Mouse (Mus musculus) ES-E14 (cell line): Measurements from ENCODE around the gene Cntnap2. TPM values are rescaled to one million over a fixed set of nuclear protein-coding genes. Genes with fewer than 3 reads are reported as not detected.

Experiments used
- DNase-seq: peaks from one replicate; pipeline ENCODE4 v3.0.0-alpha.2; 2013; ENCODE audit warnings: low read depth, low spot score
- H3K27ac ChIP-seq: 2 replicates; pipeline ENCODE4 v1.5.1; 2012; ENCODE audit warnings: low read depth, mild to moderate bottlenecking, low read length, moderate library complexity, mixed read lengths; ENCODE audit not compliant: poor library complexity, insufficient read depth, severe bottlenecking
- H3K36me3 ChIP-seq: 2 replicates; pipeline ENCODE4 v1.6.1; 2012; ENCODE audit warnings: mild to moderate bottlenecking, low read length, moderate library complexity, mixed read lengths; ENCODE audit not compliant: control insufficient read depth, poor library complexity, insufficient read depth, severe bottlenecking
- H3K4me1 ChIP-seq, 2 experiments: fragments of 150-350 bp in 1 of 2; sonication (generic) in 1 of 2; 2 replicates each; pipeline ENCODE4 v1.6.1; 2012; ENCODE audit warnings: low read length in 2 of 2, mild to moderate bottlenecking in 1 of 2, mixed read lengths in 1 of 2; ENCODE audit not compliant: control insufficient read depth in 2 of 2, insufficient read depth in 2 of 2, poor library complexity in 1 of 2
- H3K4me3 ChIP-seq, 2 experiments: fragments of 150-350 bp in 1 of 2; sonication (generic) in 1 of 2; 2 replicates each; pipeline ENCODE4 v1.5.1; 2012; ENCODE audit warnings: low read length in 2 of 2, low read depth in 1 of 2, mild to moderate bottlenecking in 1 of 2, mixed read lengths in 1 of 2; ENCODE audit not compliant: insufficient read depth in 1 of 2, poor library complexity in 1 of 2, severe bottlenecking in 1 of 2
- H3K9ac ChIP-seq: 2 replicates; pipeline ENCODE4 v1.6.1; 2012; ENCODE audit warnings: low read depth, mild to moderate bottlenecking, low read length, mixed read lengths; ENCODE audit not compliant: poor library complexity, insufficient read depth, severe bottlenecking
- H3K9me3 ChIP-seq: fragments of 150-350 bp; sonication (generic); 2 replicates; pipeline ENCODE4 v1.6.1; 2012; ENCODE audit warnings: low read depth, mild to moderate bottlenecking, low read length; ENCODE audit not compliant: control insufficient read depth, insufficient read depth
- CHD2 ChIP-seq: IDR thresholded peaks from 2 replicates; pipeline ENCODE4 v1.6.1; 2014; ENCODE audit warnings: mild to moderate bottlenecking, low read depth, low read length, inconsistent platforms
- HCFC1 ChIP-seq: IDR thresholded peaks from 2 replicates; pipeline ENCODE4 v1.6.1; 2012; ENCODE audit warnings: low read length, inconsistent platforms, borderline replicate concordance; ENCODE audit not compliant: insufficient read depth
- MAFK ChIP-seq: IDR thresholded peaks from 2 replicates; pipeline ENCODE4 v1.6.1; 2014; ENCODE audit warnings: mild to moderate bottlenecking, low read depth, low read length, inconsistent platforms; ENCODE audit not compliant: insufficient read depth
- ZC3H11A ChIP-seq: IDR thresholded peaks from 2 replicates; pipeline ENCODE4 v1.6.1; 2012; ENCODE audit warnings: low read depth, mild to moderate bottlenecking, inconsistent platforms, low read length, borderline replicate concordance
- ZNF384 ChIP-seq: IDR thresholded peaks from 2 replicates; pipeline ENCODE4 v1.6.1; 2012; ENCODE audit warnings: low read depth, low read length, inconsistent platforms
- in situ Hi-C, 2 experiments: fragments of 600-800 bp; cut with MboI; formaldehyde crosslinking; loops; one replicate each; pipeline ENCODE4 v1.15.1; 2025; ENCODE audit warnings: low sequenced_read_pairs in 2 of 2, inconsistent platforms in 1 of 2; ENCODE audit not compliant: unreplicated experiment in 2 of 2
- total RNA-seq: library from RNA; depleted of rRNA; stranded (reverse); fragments of 300-350 nt; gene quantifications from 2 replicates; pipeline ENCODE4 v1.2.3, GENCODE M21; 2012

Gene Cntnap2
- total RNA-seq, 1 experiment: 7.9 TPM

DNA sequence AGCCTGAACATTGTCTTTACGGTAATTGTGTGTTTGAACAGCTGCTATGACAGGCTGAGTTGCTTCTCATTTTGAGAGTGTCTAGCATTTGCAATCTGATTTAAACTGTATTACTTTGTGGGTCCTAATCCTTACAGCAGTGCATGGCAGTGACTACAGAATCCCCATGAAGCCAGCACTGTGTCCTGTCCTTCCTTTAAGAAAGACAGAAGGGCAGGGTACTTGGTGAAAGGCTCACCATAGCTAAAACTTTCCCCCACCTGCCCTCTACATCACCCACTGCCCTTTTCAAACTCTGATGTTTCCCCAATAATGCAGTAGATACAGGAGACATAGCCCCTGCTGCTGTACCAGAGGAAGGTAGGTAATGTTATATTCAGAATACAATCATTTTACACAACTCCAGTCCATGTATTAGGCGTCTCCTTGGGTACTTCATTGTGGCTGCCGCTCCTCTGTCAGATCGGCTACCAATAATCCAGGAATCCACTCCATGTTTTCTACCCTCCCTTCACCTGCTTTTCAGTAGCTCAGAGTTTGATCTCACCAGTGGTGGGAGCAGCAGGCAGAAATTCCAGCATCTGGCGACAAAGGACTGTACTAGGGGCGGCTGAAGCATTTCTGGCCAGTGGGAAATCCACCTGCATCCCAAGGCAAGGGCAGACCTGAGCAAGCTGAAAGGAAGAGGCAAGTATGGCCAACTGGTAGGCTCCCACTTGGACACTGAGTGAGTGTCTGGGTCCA lies 2184.9 kb downstream of the Cntnap2 start:
- in situ Hi-C loops: no loop called here
- H3K27ac ChIP-seq: no peak overlapping the region
- H3K9ac ChIP-seq: no peak overlapping the region
- peak; percentile 91 for DNase-seq
- TF ChIP-seq CHD2: peak; percentile 68
- 0 out of 2 replicates have a peak, but pooled peaks have one; percentile 40 for TF ChIP-seq MAFK
- TF ChIP-seq HCFC1: peak; percentile 68; the same call in 1 of the 2 replicates
- 0 out of 2 replicates have a peak, but pooled peaks have one; percentile 2 for TF ChIP-seq ZC3H11A
- no peak for TF ChIP-seq ZNF384
- H3K9me3 ChIP-seq: no peaks in the 10 kb centered on the region
- peaks cover 0 to 5% of the 10 kb centered on the region in 2 experiments; a peak in 1 of 4 replicates for H3K4me1 ChIP-seq
- no peak overlapping the region for H3K4me3 ChIP-seq
- H3K36me3 ChIP-seq: no peaks in the 10 kb centered on the region

- Histone ChIP-seq H3K9me3 (no peaks in the 10 kb centered on the region), H3K27ac (no peak overlapping the region), H3K4me1 (peaks cover 0 to 5% of the 10 kb centered on the region in 2 experiments; a peak in 1 of 4 replicates)
Measured at GRCm38 (mm10) chr6:47244642-47245041, 2185.5 kb downstream of the Cntnap2 start.

DNA sequence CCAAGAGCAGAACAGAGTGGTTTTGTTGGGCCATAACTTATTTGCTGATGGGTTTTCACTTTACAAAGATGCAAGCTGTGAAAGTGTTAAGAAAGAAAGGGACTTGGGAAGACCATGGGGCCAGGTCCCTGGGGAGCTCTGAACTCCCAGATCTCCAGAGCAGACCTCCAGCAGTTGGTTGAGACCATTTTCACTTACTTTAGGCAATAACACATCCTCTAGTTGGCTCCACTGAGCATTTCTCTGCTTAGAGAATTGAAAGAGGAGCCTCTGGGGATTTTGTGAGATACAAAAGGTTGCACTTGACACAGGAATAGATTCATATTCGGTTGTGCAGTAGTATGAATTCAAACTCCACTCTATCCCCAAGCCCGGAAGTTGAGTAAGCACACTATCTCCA lies 2196.1 kb downstream of the Cntnap2 start:
- TF ChIP-seq HCFC1: no peak
- no peak for TF ChIP-seq ZC3H11A
- no peak for TF ChIP-seq CHD2
- no peak for TF ChIP-seq MAFK
- TF ChIP-seq ZNF384: no peak
- no peak for DNase-seq
- Histone ChIP-seq H3K9me3 (no peaks in the 10 kb centered on the region), H3K9ac (no peak overlapping the region), H3K27ac (no peak overlapping the region), H3K4me1 (peaks cover 4 to 5% of the 10 kb centered on the region in 2 experiments; a peak in 3 of 4 replicates), H3K36me3 (no peaks in the 10 kb centered on the region), H3K4me3 (no peak overlapping the region)
- in situ Hi-C loops: no loop called here

More at GRCm38 (mm10) chr6:47244642-47245041, 2185.5 kb downstream of the Cntnap2 start:
- in situ Hi-C loops: no loop called here
- DNase-seq: no peak
- no peak overlapping the region for H3K4me3 ChIP-seq
- H3K36me3 ChIP-seq: no peaks in the 10 kb centered on the region
- TF ChIP-seq MAFK (no peak), HCFC1 (no peak), ZNF384 (no peak)
- H3K9ac ChIP-seq: no peak overlapping the region

DNA sequence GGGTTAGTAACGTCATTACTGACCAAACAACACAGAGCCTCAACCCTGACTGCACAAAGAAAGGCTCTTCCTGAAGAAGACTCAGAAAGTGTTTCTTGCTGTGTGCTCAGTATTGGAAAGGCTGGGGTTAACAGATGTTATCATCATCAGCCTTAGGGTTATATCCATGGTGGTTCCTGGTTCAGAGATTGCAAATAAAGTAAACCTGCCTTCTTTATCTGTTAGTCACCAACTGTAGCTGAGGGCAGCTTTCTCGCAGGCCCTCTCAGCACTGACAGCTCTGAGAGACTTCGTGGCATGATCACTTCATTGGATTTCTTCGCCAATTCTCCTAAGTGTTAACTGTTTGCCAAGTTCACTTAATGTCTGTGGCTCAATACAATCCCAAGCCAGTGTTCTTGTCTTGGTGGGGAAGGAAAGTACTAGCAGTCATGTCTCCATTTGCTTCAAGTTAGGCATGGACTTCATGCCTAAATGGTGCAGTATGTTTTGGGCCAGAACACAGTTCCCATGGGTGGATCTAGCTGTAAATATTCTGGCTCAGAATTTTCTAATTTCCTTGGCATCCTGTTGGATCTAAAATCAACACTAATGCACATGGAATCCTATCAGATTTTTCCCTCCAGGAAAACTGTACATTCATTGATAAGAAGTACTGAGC lies 2197.2 kb downstream of the Cntnap2 start:
- no peak overlapping the region for H3K4me3 ChIP-seq
- H3K27ac ChIP-seq: no peak overlapping the region
- H3K4me1 ChIP-seq: peaks cover 4 to 5% of the 10 kb centered on the region in 2 experiments; a peak in 3 of 4 replicates
- H3K9me3 ChIP-seq: no peaks in the 10 kb centered on the region
- TF ChIP-seq ZC3H11A (no peak), MAFK (no peak), HCFC1 (no peak), CHD2 (no peak), ZNF384 (no peak)
- H3K36me3 ChIP-seq: no peaks in the 10 kb centered on the region
- in situ Hi-C loops: no loop called here
- H3K9ac ChIP-seq: no peak overlapping the region
- DNase-seq: no peak
